Mouse (Mus musculus): ENCODE measurements around the gene Zfp692. TPM values are rescaled to one million over a fixed set of nuclear protein-coding genes. Genes with fewer than 3 reads are reported as not detected.

Zfp692 gene
- total and polyA plus RNA-seq, 3 experiments = 25.7 to 38.0 TPM; not detected in 1

- Histone ChIP-seq H3K4me3 (ENCODE audit: control insufficient read depth in 1 of 2, insufficient read depth in 1 of 2, low read depth in 2 of 2, low read length in 2 of 2) (no peak overlapping the region), H3K27me3 (ENCODE audit: control insufficient read depth in 1 of 2, insufficient read depth in 2 of 2, low read length in 2 of 2) (peaks cover 0 to 1% of the 10 kb centered on the region in 2 experiments; a peak in 3 of 4 replicates), H3K9me3 (replicated peaks; ENCODE audit: insufficient read depth, low read length) (no peaks in the 10 kb centered on the region), H3K27ac (ENCODE audit: control insufficient read depth, low read depth, low read length) (no peak overlapping the region), H3K79me2 (ENCODE audit: control insufficient read depth, insufficient read depth, low read length, poor library complexity) (no peaks in the 10 kb centered on the region), H3K4me1 (ENCODE audit: control insufficient read depth in 1 of 2, insufficient read depth in 2 of 2, low read length in 2 of 2) (no peaks in the 10 kb centered on the region; a peak in 1 of 4 replicates), H3K36me3 (ENCODE audit: control insufficient read depth in 1 of 2, insufficient read depth in 2 of 2, low read length in 2 of 2) (no peaks in the 10 kb centered on the region), H3K9ac (ENCODE audit: control insufficient read depth, low read depth, low read length, poor library complexity, severe bottlenecking) (no peak overlapping the region)
- no peak for DNase-seq (ENCODE audit: low read depth, low spot score)
- TF ChIP-seq E2F4 (IDR thresholded peaks at IDR 0.05; ENCODE audit: borderline replicate concordance, low read depth, low read length) = no peak
- no peak for TF ChIP-seq ZKSCAN1 (IDR thresholded peaks at IDR 0.05; ENCODE audit: low read depth, low read length)
- no peak for TF ChIP-seq GABPA (IDR thresholded peaks at IDR 0.05; ENCODE audit: low read depth, low read length)
- TF ChIP-seq SIN3A (IDR thresholded peaks at IDR 0.05; ENCODE audit: low read length) = no peak
- no peak for TF ChIP-seq JUND (IDR thresholded peaks at IDR 0.05; ENCODE audit: low read depth, low read length)
- no peak for TF ChIP-seq TAL1 (IDR thresholded peaks at IDR 0.05; ENCODE audit: low read length)
- TF ChIP-seq ZMIZ1 (IDR thresholded peaks at IDR 0.05; ENCODE audit: low read depth, low read length) = no peak
These were observed 45.0 kb upstream of the Zfp692 start for GRCm38 (mm10) chr11:58261826-58262225.

GRCm38 (mm10) chr11:58262336-58262735, 44.5 kb upstream of the Zfp692 start:
- Histone ChIP-seq H3K9ac (ENCODE audit: control insufficient read depth, low read depth, low read length, poor library complexity, severe bottlenecking) (no peak overlapping the region), H3K36me3 (ENCODE audit: control insufficient read depth in 1 of 2, insufficient read depth in 2 of 2, low read length in 2 of 2) (no peaks in the 10 kb centered on the region), H3K4me3 (ENCODE audit: control insufficient read depth in 1 of 2, insufficient read depth in 1 of 2, low read depth in 2 of 2, low read length in 2 of 2) (no peak overlapping the region), H3K79me2 (ENCODE audit: control insufficient read depth, insufficient read depth, low read length, poor library complexity) (no peaks in the 10 kb centered on the region), H3K27me3 (ENCODE audit: control insufficient read depth in 1 of 2, insufficient read depth in 2 of 2, low read length in 2 of 2) (no peaks in the 10 kb centered on the region; a peak in 3 of 4 replicates), H3K27ac (ENCODE audit: control insufficient read depth, low read depth, low read length) (no peak overlapping the region), H3K9me3 (replicated peaks; ENCODE audit: insufficient read depth, low read length) (no peaks in the 10 kb centered on the region), H3K4me1 (ENCODE audit: control insufficient read depth in 1 of 2, insufficient read depth in 2 of 2, low read length in 2 of 2) (no peaks in the 10 kb centered on the region; a peak in 1 of 4 replicates)
- TF ChIP-seq RCOR1 (IDR thresholded peaks at IDR 0.05; ENCODE audit: low read depth, low read length) (no peak), NRF1 (IDR thresholded peaks at IDR 0.05; ENCODE audit: insufficient read depth, low read depth, low read length, poor library complexity, severe bottlenecking) (no peak), MXI1 (IDR thresholded peaks at IDR 0.05; ENCODE audit: low read depth, low read length) (no peak), ZMIZ1 (IDR thresholded peaks at IDR 0.05; ENCODE audit: low read depth, low read length) (no peak), MYB (IDR thresholded peaks at IDR 0.05; ENCODE audit: low read depth, low read length) (no peak), SIN3A (IDR thresholded peaks at IDR 0.05; ENCODE audit: low read length) (no peak)
- DNase-seq (ENCODE audit: low read depth, low spot score) = no peak

DNA sequence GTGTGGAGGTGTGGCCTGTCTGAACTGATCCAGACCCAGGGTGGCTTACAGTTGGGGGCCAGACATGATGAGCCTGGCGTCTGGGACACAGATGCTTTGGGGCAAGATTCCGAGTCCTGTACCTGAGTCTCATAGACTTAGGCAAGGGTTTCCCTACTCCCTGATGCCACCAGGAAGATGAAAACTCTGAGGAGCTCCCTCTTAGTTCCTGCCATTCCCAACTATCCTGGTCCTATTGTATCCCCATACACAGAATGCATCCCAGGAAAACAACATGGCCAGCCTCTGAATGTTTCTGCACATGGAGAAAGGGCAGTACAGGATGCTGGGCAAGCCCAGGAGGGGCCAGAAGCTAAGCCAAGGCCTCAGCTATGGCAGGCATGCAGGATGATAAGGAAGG, 43.4 kb upstream of the Zfp692 start:
- Histone ChIP-seq H3K9ac (ENCODE audit: control insufficient read depth, low read depth, low read length, poor library complexity, severe bottlenecking) (no peak overlapping the region), H3K27ac (ENCODE audit: control insufficient read depth, low read depth, low read length) (no peak overlapping the region), H3K9me3 (replicated peaks; ENCODE audit: insufficient read depth, low read length) (no peaks in the 10 kb centered on the region), H3K36me3 (ENCODE audit: control insufficient read depth in 1 of 2, insufficient read depth in 2 of 2, low read length in 2 of 2) (no peaks in the 10 kb centered on the region), H3K4me1 (ENCODE audit: control insufficient read depth in 1 of 2, insufficient read depth in 2 of 2, low read length in 2 of 2) (no peaks in the 10 kb centered on the region; a peak in 1 of 4 replicates), H3K27me3 (ENCODE audit: control insufficient read depth in 1 of 2, insufficient read depth in 2 of 2, low read length in 2 of 2) (no peaks in the 10 kb centered on the region; a peak in 4 of 4 replicates), H3K79me2 (ENCODE audit: control insufficient read depth, insufficient read depth, low read length, poor library complexity) (no peaks in the 10 kb centered on the region), H3K4me3 (ENCODE audit: control insufficient read depth in 1 of 2, insufficient read depth in 1 of 2, low read depth in 2 of 2, low read length in 2 of 2) (no peak overlapping the region)
- DNase-seq (ENCODE audit: low read depth, low spot score) = no peak
- TF ChIP-seq ETS1 (IDR thresholded peaks at IDR 0.05; ENCODE audit: low read depth, low read length) (no peak), USF1 (IDR thresholded peaks at IDR 0.05; ENCODE audit: low read depth, low read length) (no peak), CHD2 (IDR thresholded peaks at IDR 0.05; ENCODE audit: low read length) (no peak), NELFE (IDR thresholded peaks at IDR 0.05; ENCODE audit: low read depth, low read length) (no peak), UBTF (IDR thresholded peaks at IDR 0.05; ENCODE audit: borderline replicate concordance, insufficient read depth, low read depth, low read length) (no peak), ZC3H11A (IDR thresholded peaks at IDR 0.05; ENCODE audit: low read depth, low read length) (no peak), GABPA (IDR thresholded peaks at IDR 0.05; ENCODE audit: low read depth, low read length) (no peak), BHLHE40 (IDR thresholded peaks at IDR 0.05; ENCODE audit: borderline replicate concordance, low read depth, low read length) (no peak), TBP (IDR thresholded peaks at IDR 0.05; ENCODE audit: low read depth, low read length) (no peak), SIN3A (IDR thresholded peaks at IDR 0.05; ENCODE audit: low read length) (no peak), TCF12 (IDR thresholded peaks at IDR 0.05; ENCODE audit: low read depth, low read length) (no peak), GATA1 (IDR thresholded peaks at IDR 0.05; ENCODE audit: low read depth, low read length) (no peak), POLR2A (IDR thresholded peaks at IDR 0.05; ENCODE audit: control insufficient read depth in 1 of 2, insufficient read depth in 1 of 2, low read depth in 1 of 2, low read length in 2 of 2, poor library complexity in 1 of 2) (no peak), ZKSCAN1 (IDR thresholded peaks at IDR 0.05; ENCODE audit: low read depth, low read length) (no peak), MEF2A (IDR thresholded peaks at IDR 0.05; ENCODE audit: extremely low read depth, insufficient replicate concordance, low read depth, low read length, poor library complexity, severe bottlenecking) (no peak), RCOR1 (IDR thresholded peaks at IDR 0.05; ENCODE audit: low read depth, low read length) (no peak), MAZ (IDR thresholded peaks at IDR 0.05; ENCODE audit: low read depth, low read length) (no peak), SMC3 (IDR thresholded peaks at IDR 0.05; ENCODE audit: low read depth, low read length) (no peak), RAD21 (IDR thresholded peaks at IDR 0.05; ENCODE audit: low read depth, low read length) (no peak)

All from MEL (cell line).